ENCODE assay signal across 20 mouse cellular contexts in genomic region chr9:31073797-31074196, GRCm38 (mm10). TPM values are rescaled to one million over a fixed set of nuclear protein-coding genes. Genes with fewer than 3 reads are reported as not detected.
"Had no signal": no experiment of that assay in that cellular context is flagged by ENCODE, and none has a peak within 500 bp of the region (broad histone marks: within the 10 kb centered on the region; RNA-seq: fewer than 3 reads in every experiment).

No protein-coding gene starts in this region.

- DNase-seq: cerebellum, adult 9-11 months; cerebellum, postnatal 10 days; cerebellum, postnatal 14 days; cerebellum, postnatal 25 days; cerebellum, postnatal 36 days; embryo, embryonic 11 days; forebrain, postnatal 0 days; gastrocnemius, adult 2 months; gastrocnemius, postnatal 10 days; gastrocnemius, postnatal 14 days; gastrocnemius, postnatal 25 days; gastrocnemius, postnatal 36 days; heart, adult 11 months; heart, adult 18-20 months; heart, adult 2 months had no signal

- ATAC-seq: forebrain, embryonic 13.5 days; forebrain, embryonic 14.5 days; forebrain, embryonic 15.5 days; forebrain, embryonic 16.5 days; forebrain, postnatal 0 days had no signal

RNA-seq across cellular contexts. Expression of gene St14, which starts 57.9 kb away (rescaled TPM):
- total RNA-seq: gastrocnemius, adult 8-10 months; gastrocnemius, postnatal 36 days had no signal
